Comparison of ENCODE assay signal across 4 mouse cellular contexts in the genomic region with DNA sequence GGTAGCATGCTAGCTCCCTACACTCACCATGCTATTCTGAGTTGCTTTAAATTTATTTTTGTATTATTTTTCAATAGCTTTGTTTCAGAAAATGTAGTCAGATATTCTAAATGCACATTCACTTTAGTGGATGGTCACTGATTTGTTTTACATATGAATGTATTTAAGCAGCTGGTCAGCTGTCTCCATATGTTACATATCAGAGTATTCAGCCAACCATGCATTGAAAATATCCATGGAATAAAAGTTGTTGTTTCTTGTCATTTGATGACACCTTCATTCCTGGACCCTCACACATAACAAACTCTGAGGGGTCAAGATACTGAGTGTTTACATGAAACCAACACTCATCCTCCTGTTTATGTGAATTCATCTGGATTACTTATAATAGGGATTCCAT.
A peak's percentile ranks its signal among the peaks of the same experiment; 100 is the strongest.
DNase-seq lines count a peak whose midpoint lies in the region; ATAC-seq and TF ChIP-seq lines count a peak whose summit lies in the region.
"Not testable (repeated sequence)": the region's sequence is repeated elsewhere in the genome, so short reads cannot be mapped to it uniquely, and the experiment has no call there.

No protein-coding gene starts in this region.

- H3K4me3 ChIP-seq in forebrain, embryonic 12.5 days (replicated peaks); hindbrain, embryonic 11.5 days (ENCODE audit: low read depth, low read length); hindbrain, postnatal 0 days (ENCODE audit: low read length); midbrain, embryonic 12.5 days: not testable (repeated sequence)

- not testable (repeated sequence) for H3K36me3 ChIP-seq in forebrain, embryonic 12.5 days (replicated peaks); hindbrain, embryonic 11.5 days (ENCODE audit: control insufficient read depth, insufficient read depth, low read length); hindbrain, postnatal 0 days (ENCODE audit: insufficient read depth, low read length); midbrain, embryonic 12.5 days

- ATAC-seq in forebrain, embryonic 12.5 days (ENCODE audit: low FRiP score) = 0 out of 2 replicates have a peak, but pooled peaks have one; percentile 27
- ATAC-seq in hindbrain, embryonic 11.5 days (ENCODE audit: low FRiP score) = peak; percentile 70
- ATAC-seq in hindbrain, postnatal 0 days = peak; percentile 21; the same call in 1 of the 2 replicates
- peak; percentile 67; the same call in 1 of the 2 replicates for ATAC-seq in midbrain, embryonic 12.5 days (ENCODE audit: low FRiP score, low read depth)

- not testable (repeated sequence) for DNase-seq in hindbrain, embryonic 11.5 days (ENCODE audit: low spot score); hindbrain, postnatal 0 days (ENCODE audit: low spot score)

- H3K27me3 ChIP-seq in forebrain, embryonic 12.5 days; hindbrain, embryonic 11.5 days (ENCODE audit: control insufficient read depth, insufficient read depth, low read length); hindbrain, postnatal 0 days (ENCODE audit: insufficient read depth, low read length); midbrain, embryonic 12.5 days: not testable (repeated sequence)

- H3K4me1 ChIP-seq in forebrain, embryonic 12.5 days; hindbrain, embryonic 11.5 days (replicated peaks; ENCODE audit: control insufficient read depth, insufficient read depth, low read length); hindbrain, postnatal 0 days (ENCODE audit: insufficient read depth, low read length); midbrain, embryonic 12.5 days: not testable (repeated sequence)

- H3K9me3 ChIP-seq in forebrain, embryonic 12.5 days; hindbrain, embryonic 11.5 days (ENCODE audit: control insufficient read depth, low read length); hindbrain, postnatal 0 days (ENCODE audit: low read length); midbrain, embryonic 12.5 days: not testable (repeated sequence)

- not testable (repeated sequence) for TF ChIP-seq CTCF in hindbrain, postnatal 0 days (IDR thresholded peaks at IDR 0.05; ENCODE audit: low read depth)

- not testable (repeated sequence) for H3K4me2 ChIP-seq in forebrain, embryonic 12.5 days; hindbrain, embryonic 11.5 days (replicated peaks; ENCODE audit: low read depth, low read length); hindbrain, postnatal 0 days (ENCODE audit: low read depth, low read length); midbrain, embryonic 12.5 days (replicated peaks)

- not testable (repeated sequence) for H3K27ac ChIP-seq in forebrain, embryonic 12.5 days; hindbrain, embryonic 11.5 days (ENCODE audit: low read depth, low read length); hindbrain, postnatal 0 days; midbrain, embryonic 12.5 days (replicated peaks)

- not testable (repeated sequence) for H3K9ac ChIP-seq in forebrain, embryonic 12.5 days; hindbrain, embryonic 11.5 days (ENCODE audit: low read depth, low read length); hindbrain, postnatal 0 days (replicated peaks; ENCODE audit: low read length); midbrain, embryonic 12.5 days (replicated peaks)
